Mouse (Mus musculus) bone marrow, adult 2 months (tissue): ENCODE data around the gene Hcn1. TPM values are rescaled to one million over a fixed set of nuclear protein-coding genes. Genes with fewer than 3 reads are reported as not detected.
A peak's percentile ranks its signal among the peaks of the same experiment; 100 is the strongest.

ENCODE experiments used
- H3K27ac ChIP-seq: fragments of 200-500 bp; 2 replicates; pipeline ENCODE4 v1.5.1; 2012; ENCODE audit warnings: low read depth, mild to moderate bottlenecking, control low read depth, inconsistent platforms, low read length; ENCODE audit not compliant: control insufficient read depth, poor library complexity, insufficient read depth
- H3K4me1 ChIP-seq: fragments of 200-500 bp; 2 replicates; pipeline ENCODE4 v1.6.1; 2011; ENCODE audit warnings: low read length; ENCODE audit not compliant: control insufficient read depth, insufficient read depth
- H3K4me3 ChIP-seq: fragments of 200-500 bp; replicated peaks from 2 replicates; pipeline ENCODE3; 2011; ENCODE audit warnings: mild to moderate bottlenecking, low read depth, low read length, control low read depth; ENCODE audit not compliant: control insufficient read depth
- CTCF ChIP-seq: fragments of 200-500 bp; IDR thresholded peaks from 2 replicates; pipeline ENCODE4 v1.5.1; 2011; ENCODE audit warnings: low read length, control low read depth; ENCODE audit not compliant: control insufficient read depth, insufficient read depth
- POLR2A ChIP-seq: fragments of 200-500 bp; IDR thresholded peaks from 2 replicates; pipeline ENCODE4 v1.6.1; 2011; ENCODE audit warnings: low read depth, mild to moderate bottlenecking, control low read depth, low read length, borderline replicate concordance; ENCODE audit not compliant: control insufficient read depth
- WGBS: fragments of 180-500 bp; shearing (Covaris S2); methylation state at CpG from one replicate; pipeline ENCODE4 v1.1.7; 2018; 5-methylcytosine and 5-hydroxymethylcytosine counted together
- polyA plus RNA-seq: library from polyadenylated mRNA; stranded (reverse); fragments of >200 nt; gene quantifications from 2 replicates; pipeline ENCODE4 v1.2.4, GENCODE M21; 2011; ENCODE audit warnings: low replicate concordance; ENCODE audit not compliant: missing spikeins, insufficient read depth, insufficient read length

Gene Hcn1
- polyA plus RNA-seq, 1 experiment: 0.10 TPM

GRCm38 (mm10) chr13:117836658-117837057 is 234.5 kb downstream of the Hcn1 start:
- no peak for TF ChIP-seq POLR2A
- no peak for TF ChIP-seq CTCF
- H3K4me3 ChIP-seq: no peak overlapping the region
- 58% methylated on average over 1 of the region's 1 CpGs for WGBS
- H3K4me1 ChIP-seq: no peaks in the 10 kb centered on the region; the same call in 1 of the 2 replicates
- H3K27ac ChIP-seq: no peak overlapping the region

GRCm38 (mm10) chr13:117838264-117838663 is 236.1 kb downstream of the Hcn1 start:
- Histone ChIP-seq H3K4me1 (no peaks in the 10 kb centered on the region; the same call in 1 of the 2 replicates), H3K4me3 (no peak overlapping the region), H3K27ac (no peak overlapping the region)
- 59% methylated on average over 7 of the region's 7 CpGs for WGBS
- no peak for TF ChIP-seq CTCF
- no peak for TF ChIP-seq POLR2A

GRCm38 (mm10) chr13:117842366-117842765 is 240.2 kb downstream of the Hcn1 start:
- H3K4me3 ChIP-seq: no peak overlapping the region

GRCm38 (mm10) chr13:117847290-117847689 is 245.2 kb downstream of the Hcn1 start:
- WGBS: 47% methylated on average over 2 of the region's 2 CpGs
- Histone ChIP-seq H3K4me1 (no peaks in the 10 kb centered on the region), H3K27ac (no peak overlapping the region), H3K4me3 (no peak overlapping the region)
- TF ChIP-seq POLR2A: no peak

More at GRCm38 (mm10) chr13:117842366-117842765, 240.2 kb downstream of the Hcn1 start:
- H3K4me1 ChIP-seq: no peaks in the 10 kb centered on the region; the same call in 1 of the 2 replicates
- H3K27ac ChIP-seq: no peak overlapping the region
- TF ChIP-seq POLR2A: no peak
- TF ChIP-seq CTCF: no peak

GRCm38 (mm10) chr13:117848757-117849156 is 246.6 kb downstream of the Hcn1 start:
- no peak overlapping the region for H3K4me3 ChIP-seq
- no peaks in the 10 kb centered on the region for H3K4me1 ChIP-seq
- no peak for TF ChIP-seq CTCF
- TF ChIP-seq POLR2A: no peak
- H3K27ac ChIP-seq: no peak overlapping the region
- 66% methylated on average over 4 of the region's 4 CpGs for WGBS

GRCm38 (mm10) chr13:117851954-117852710 is 250.0 kb downstream of the Hcn1 start:
- 55% methylated on average over 6 of the region's 6 CpGs for WGBS
- Histone ChIP-seq H3K4me3 (no peak overlapping the region), H3K4me1 (no peaks in the 10 kb centered on the region), H3K27ac (no peak overlapping the region)
- no peak for TF ChIP-seq POLR2A
- no peak for TF ChIP-seq CTCF

GRCm38 (mm10) chr13:117852711-117853051 is 250.6 kb downstream of the Hcn1 start:
- H3K4me1 ChIP-seq: no peaks in the 10 kb centered on the region
- 0 out of 2 replicates have a peak overlapping the region, but pooled peaks have one; percentile 10 for H3K27ac ChIP-seq
- 39% methylated on average over 2 of the region's 2 CpGs for WGBS
- no peak overlapping the region for H3K4me3 ChIP-seq
- no peak for TF ChIP-seq POLR2A
- no peak for TF ChIP-seq CTCF

GRCm38 (mm10) chr13:117858416-117858815 is 256.3 kb downstream of the Hcn1 start:
- TF ChIP-seq CTCF (no peak), POLR2A (no peak)
- no peak overlapping the region for H3K4me3 ChIP-seq
- WGBS: 68% methylated on average over 3 of the region's 3 CpGs
- no peaks in the 10 kb centered on the region for H3K4me1 ChIP-seq
- no peak overlapping the region for H3K27ac ChIP-seq
